Mouse (Mus musculus): ENCODE data around the gene Morc1.

DNA sequence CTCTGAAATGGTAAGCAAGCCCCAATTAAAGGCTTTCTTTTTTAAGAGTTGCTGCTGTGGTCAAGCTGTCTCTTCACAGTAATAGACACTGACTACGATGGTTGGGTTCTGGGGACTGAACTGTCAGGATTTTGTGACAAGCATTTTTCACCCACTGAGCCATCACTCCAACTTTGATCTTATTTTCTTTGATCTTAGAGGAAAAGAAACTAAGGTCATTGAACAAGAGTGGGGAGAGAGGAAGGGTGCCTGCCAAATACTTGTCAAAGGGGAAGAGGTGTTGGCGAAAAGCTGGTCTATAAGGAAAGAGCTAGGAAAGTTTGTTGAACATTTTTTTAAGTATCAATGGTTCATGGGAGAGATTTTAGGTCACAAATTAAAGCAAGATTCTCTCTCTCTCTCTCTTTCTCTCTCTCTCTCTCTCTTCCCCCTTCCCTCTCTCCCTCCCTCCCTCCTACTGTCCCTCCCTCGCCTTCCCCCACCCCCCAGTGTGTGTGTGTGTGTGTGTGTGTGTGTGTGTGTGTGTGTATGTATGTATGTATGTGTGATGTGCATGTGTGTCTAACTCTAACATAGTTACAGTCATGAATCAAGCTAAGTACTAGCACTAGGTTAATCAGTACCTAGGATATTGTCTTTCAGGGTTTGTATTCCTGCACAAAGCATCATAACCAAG, 47.3 kb upstream of the Morc1 start:
- TF ChIP-seq CTCF (IDR thresholded peaks at IDR 0.05): no peak
- TF ChIP-seq POLR2A (IDR thresholded peaks at IDR 0.05; ENCODE audit: insufficient read depth, low read depth, low read length): no peak

All from heart, adult 2 months (tissue).